Mouse (Mus musculus): ENCODE data around the gene Rps26.

DNA sequence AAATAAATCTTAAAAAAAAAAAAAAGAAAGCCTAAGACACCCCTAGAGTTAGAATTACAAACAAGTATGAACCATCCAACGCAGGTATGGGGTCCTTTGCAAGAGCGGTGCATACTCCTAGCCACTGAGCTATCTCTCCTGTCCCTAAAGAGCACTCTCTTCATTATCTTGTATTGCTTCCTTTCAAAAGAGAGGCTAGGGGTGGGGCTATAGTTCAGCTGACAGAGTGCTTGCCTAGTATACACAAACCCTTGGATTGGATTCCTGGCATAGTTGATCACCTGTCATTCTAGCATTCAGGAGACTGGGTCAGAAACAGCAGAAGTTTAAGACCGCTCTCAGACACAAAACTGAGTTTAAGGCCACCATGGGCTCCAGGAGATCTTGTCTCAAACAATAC, 28.7 kb upstream of the Rps26 start:
- no peak for TF ChIP-seq GATA1 (IDR thresholded peaks at IDR 0.05; ENCODE audit: borderline replicate concordance, low read length)
- no peak for TF ChIP-seq FLI1 (IDR thresholded peaks at IDR 0.05; ENCODE audit: low read length)
